Mouse (Mus musculus) small intestine, adult 2 months (tissue): ENCODE measurements at regions not wholly inside any gene's neighbourhood (a gene's known extent, or its start where the extent isn't known, plus 50 kb on each side); places are given as distances from the start of the nearest gene placed in this dataset.

ENCODE experiments used
- CTCF ChIP-seq: fragments of 200-500 bp; IDR thresholded peaks from 2 replicates; pipeline ENCODE4 v1.5.1; 2012; ENCODE audit warnings: low read depth, mild to moderate bottlenecking, control low read depth, inconsistent platforms, low read length, moderate library complexity, mixed read lengths; ENCODE audit not compliant: insufficient replicate concordance, insufficient read length; ENCODE audit errors: extremely low read depth
- POLR2A ChIP-seq: fragments of 200-500 bp; IDR thresholded peaks from 2 replicates; pipeline ENCODE4 v1.6.1; 2012; ENCODE audit warnings: low read depth, mild to moderate bottlenecking, control low read depth, inconsistent platforms, low read length, moderate library complexity

GRCm38 (mm10) chr15:68556133-68556532, 2055.4 kb upstream of the Lrrc6 start:
- TF ChIP-seq POLR2A (no peak), CTCF (no peak)
